Mouse (Mus musculus): ENCODE measurements around the gene Tmem82.

Tmem82 gene

GRCm38 (mm10) chr4:141609538-141609937, 8.9 kb downstream of the Tmem82 start:
- no peak for DNase-seq

GRCm38 (mm10) chr4:141605861-141606260, 12.6 kb downstream of the Tmem82 start, which contains the start of gene Fblim1:
TSS of gene Fblim1 (minus strand) at chr4:141606096.
- DNase-seq, result no peak

GRCm38 (mm10) chr4:141605421-141605820, 13.0 kb downstream of the Tmem82 start:
- no peak for DNase-seq

- no peak for DNase-seq
Observed at GRCm38 (mm10) chr4:141604493-141604892, 13.9 kb downstream of the Tmem82 start.

GRCm38 (mm10) chr4:141603921-141604320, 14.5 kb downstream of the Tmem82 start:
- DNase-seq, result no peak

- no peak for DNase-seq
Observed at GRCm38 (mm10) chr4:141602523-141603223, 15.8 kb downstream of the Tmem82 start.

- no peak for DNase-seq
Observed at GRCm38 (mm10) chr4:141601148-141601862, 17.1 kb downstream of the Tmem82 start.

GRCm38 (mm10) chr4:141600364-141600763, 18.1 kb downstream of the Tmem82 start:
- no peak for DNase-seq

GRCm38 (mm10) chr4:141599251-141600141, 18.9 kb downstream of the Tmem82 start:
- no peak for DNase-seq

- no peak for DNase-seq
Observed at GRCm38 (mm10) chr4:141598894-141599250, 19.6 kb downstream of the Tmem82 start.

- DNase-seq, result no peak
Observed at GRCm38 (mm10) chr4:141598199-141598893, 20.1 kb downstream of the Tmem82 start.

- no peak for DNase-seq
Observed at GRCm38 (mm10) chr4:141596700-141597328, 21.6 kb downstream of the Tmem82 start.

- DNase-seq, result no peak
Observed at GRCm38 (mm10) chr4:141595605-141596268, 22.7 kb downstream of the Tmem82 start.

GRCm38 (mm10) chr4:141595138-141595537, 23.3 kb downstream of the Tmem82 start:
- DNase-seq, result no peak

GRCm38 (mm10) chr4:141591547-141591946, 26.9 kb downstream of the Tmem82 start:
- no peak for DNase-seq

GRCm38 (mm10) chr4:141583919-141584318, 34.5 kb downstream of the Tmem82 start:
- DNase-seq, result no peak

- no peak for DNase-seq
Observed at GRCm38 (mm10) chr4:141581051-141581450, 37.4 kb downstream of the Tmem82 start.

- no peak for DNase-seq
Observed at GRCm38 (mm10) chr4:141578833-141579232, 39.6 kb downstream of the Tmem82 start.

GRCm38 (mm10) chr4:141576877-141577276, 41.6 kb downstream of the Tmem82 start:
- DNase-seq, result no peak

GRCm38 (mm10) chr4:141576404-141576803, 42.0 kb downstream of the Tmem82 start:
- no peak for DNase-seq
